Mouse (Mus musculus) liver, adult 2 months (tissue): Measurements from ENCODE around the gene Inpp5d. TPM values are rescaled to one million over a fixed set of nuclear protein-coding genes. Genes with fewer than 3 reads are reported as not detected.

Experiments
- DNase-seq: peaks from one replicate; pipeline ENCODE4 v3.0.0-alpha.2; 2011; ENCODE audit warnings: low read depth, low spot score; ENCODE audit errors: extremely low read depth
- H3K27ac ChIP-seq: fragments of 200-500 bp; replicated peaks from 2 replicates; pipeline ENCODE4 v1.5.1; 2012; ENCODE audit warnings: low read depth, mild to moderate bottlenecking, control low read depth, inconsistent platforms, low read length; ENCODE audit not compliant: insufficient read depth
- H3K27me3 ChIP-seq: fragments of 200-500 bp; 2 replicates; pipeline ENCODE4 v1.6.1; 2012; ENCODE audit warnings: mild to moderate bottlenecking, moderate library complexity, low read length, inconsistent platforms; ENCODE audit not compliant: control insufficient read depth, insufficient read depth
- H3K36me3 ChIP-seq: fragments of 200-500 bp; 2 replicates; pipeline ENCODE4 v1.6.1; 2012; ENCODE audit warnings: low read length, inconsistent platforms; ENCODE audit not compliant: control insufficient read depth, insufficient read depth
- H3K4me1 ChIP-seq: fragments of 200-500 bp; 2 replicates; pipeline ENCODE4 v1.6.1; 2011; ENCODE audit warnings: low read length; ENCODE audit not compliant: control insufficient read depth, insufficient read depth
- H3K4me3 ChIP-seq: fragments of 200-500 bp; 2 replicates; pipeline ENCODE4 v1.5.1; 2011; ENCODE audit warnings: low read depth, mild to moderate bottlenecking, control low read depth, low read length, moderate library complexity; ENCODE audit not compliant: insufficient read depth
- H3K79me2 ChIP-seq: fragments of 200-500 bp; 2 replicates; pipeline ENCODE4 v1.6.1; 2012; ENCODE audit warnings: inconsistent platforms, mild to moderate bottlenecking, low read length, moderate library complexity; ENCODE audit not compliant: control insufficient read depth, insufficient read depth
- H3K9ac ChIP-seq: fragments of 200-500 bp; 2 replicates; pipeline ENCODE4 v1.6.1; 2012; ENCODE audit warnings: low read depth, mild to moderate bottlenecking, control low read depth, inconsistent platforms, low read length
- CTCF ChIP-seq: fragments of 200-500 bp; IDR thresholded peaks from 2 replicates; pipeline ENCODE4 v1.5.1; 2011; ENCODE audit warnings: low read depth, low read length, control low read depth
- POLR2A ChIP-seq: fragments of 200-500 bp; IDR thresholded peaks from 2 replicates; pipeline ENCODE4 v1.6.1; 2011; ENCODE audit warnings: low read length, control low read depth; ENCODE audit not compliant: insufficient read depth; ENCODE audit errors: extremely low read depth
- WGBS: fragments of 180-500 bp; shearing (Covaris S2); methylation state at CpG from one replicate; pipeline ENCODE4 v1.1.7; 2018; 5-methylcytosine and 5-hydroxymethylcytosine counted together
- polyA plus RNA-seq: library from polyadenylated mRNA; depleted of rRNA; stranded (reverse); fragments of >200 nt; gene quantifications from 2 replicates; pipeline ENCODE4 v1.2.3, GENCODE M21; 2012
- total RNA-seq: library from RNA; depleted of rRNA; stranded (reverse); fragments of >200 nt; gene quantifications from 2 replicates; pipeline ENCODE4 v1.2.3, GENCODE M21; 2014

Inpp5d gene
- total and polyA plus RNA-seq, 2 experiments: 3.7 to 7.6 TPM

- 74% methylated on average over 5 of the region's 5 CpGs for WGBS
- Histone ChIP-seq H3K4me1 (no peaks in the 10 kb centered on the region), H3K9ac (no peak overlapping the region), H3K36me3 (no peaks in the 10 kb centered on the region), H3K79me2 (no peaks in the 10 kb centered on the region), H3K4me3 (no peak overlapping the region), H3K27me3 (no peaks in the 10 kb centered on the region), H3K27ac (no peak overlapping the region)
- DNase-seq: no peak
- TF ChIP-seq POLR2A: no peak
- no peak for TF ChIP-seq CTCF
These were observed 79.9 kb downstream of the Inpp5d start for GRCm38 (mm10) chr1:87699890-87700448.

DNA sequence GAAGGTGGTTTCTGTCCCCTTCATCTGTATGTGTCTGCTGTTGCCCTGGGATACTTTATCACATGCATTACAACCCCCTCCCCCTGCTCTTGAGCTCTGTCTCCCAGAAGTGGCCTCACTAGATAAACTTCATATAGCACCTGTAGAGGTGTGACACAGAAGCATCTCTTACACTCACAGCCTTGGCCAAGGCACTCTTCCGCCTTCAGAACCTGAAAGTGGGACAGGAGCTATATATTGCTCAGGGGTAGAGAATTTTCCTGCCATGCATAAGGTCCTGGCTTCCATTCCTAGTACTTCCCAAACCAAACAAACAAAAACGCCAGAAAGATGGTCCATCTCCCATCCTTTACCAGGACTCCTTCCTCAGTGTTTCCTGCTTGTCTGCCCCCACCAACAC lies 84.1 kb downstream of the Inpp5d start:
- TF ChIP-seq POLR2A (no peak), CTCF (no peak)
- no peak overlapping the region for H3K9ac ChIP-seq
- no peaks in the 10 kb centered on the region for H3K27me3 ChIP-seq
- 80% methylated on average over 2 of the region's 2 CpGs for WGBS
- no peaks in the 10 kb centered on the region for H3K79me2 ChIP-seq
- no peak for DNase-seq
- H3K4me3 ChIP-seq: no peak overlapping the region
- H3K4me1 ChIP-seq: no peaks in the 10 kb centered on the region
- H3K27ac ChIP-seq: no peak overlapping the region
- H3K36me3 ChIP-seq: no peaks in the 10 kb centered on the region

DNA sequence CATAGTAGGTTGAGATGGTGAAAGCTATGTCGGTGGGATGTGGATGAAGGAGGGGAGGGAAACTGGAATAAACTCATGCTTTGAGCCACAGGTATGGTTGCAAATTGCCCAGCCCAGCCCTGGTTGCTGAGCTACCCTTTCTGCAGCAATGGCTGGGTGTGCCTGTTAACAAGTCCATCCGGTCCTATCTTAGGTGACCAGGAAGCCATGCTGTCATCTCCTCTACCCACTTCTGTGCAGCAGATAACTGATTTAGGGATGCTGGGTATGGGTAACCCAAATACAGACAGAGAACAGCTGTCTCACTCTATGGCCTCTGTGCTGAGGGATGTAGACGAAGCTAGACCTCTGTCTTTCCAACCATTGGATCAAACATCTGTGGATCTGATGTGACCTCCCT lies 86.2 kb downstream of the Inpp5d start:
- Histone ChIP-seq H3K9ac (no peak overlapping the region), H3K4me3 (no peak overlapping the region), H3K79me2 (no peaks in the 10 kb centered on the region), H3K36me3 (no peaks in the 10 kb centered on the region), H3K4me1 (no peaks in the 10 kb centered on the region), H3K27ac (no peak overlapping the region), H3K27me3 (no peaks in the 10 kb centered on the region)
- TF ChIP-seq CTCF (no peak), POLR2A (no peak)
- 93% methylated on average over 3 of the region's 3 CpGs for WGBS
- no peak for DNase-seq

DNA sequence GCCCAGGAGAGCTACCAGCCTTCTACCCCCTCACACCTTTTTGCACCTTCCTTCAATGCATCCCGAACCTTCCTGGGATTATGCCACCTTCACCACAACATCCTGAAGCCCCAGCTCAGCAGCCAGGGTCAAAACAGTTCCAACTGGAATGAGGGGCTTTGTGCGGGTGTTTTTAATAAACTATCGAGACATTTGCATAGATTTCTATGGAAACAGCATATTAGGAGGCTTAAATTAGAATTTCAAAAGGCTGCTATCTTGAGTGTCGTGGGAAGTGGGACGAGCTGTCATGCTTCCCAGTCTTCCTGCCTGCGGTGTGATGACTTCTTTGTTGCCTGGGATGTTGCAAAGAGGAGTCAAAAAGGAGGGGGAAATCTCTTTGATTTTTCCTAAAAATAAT lies 88.9 kb downstream of the Inpp5d start:
- no peaks in the 10 kb centered on the region for H3K4me1 ChIP-seq
- no peak overlapping the region for H3K27ac ChIP-seq

GRCm38 (mm10) chr1:87709661-87710270 lies 89.7 kb downstream of the Inpp5d start:
- no peaks in the 10 kb centered on the region for H3K79me2 ChIP-seq
- no peaks in the 10 kb centered on the region for H3K27me3 ChIP-seq
- TF ChIP-seq POLR2A (no peak), CTCF (no peak)
- no peak for DNase-seq
- WGBS: 82% methylated on average over 7 of the region's 7 CpGs
- H3K27ac ChIP-seq: no peak overlapping the region
- no peak overlapping the region for H3K4me3 ChIP-seq
- H3K9ac ChIP-seq: no peak overlapping the region
- H3K36me3 ChIP-seq: no peaks in the 10 kb centered on the region
- H3K4me1 ChIP-seq: no peaks in the 10 kb centered on the region

More for the DNA sequence above, 88.9 kb downstream of the Inpp5d start:
- Histone ChIP-seq H3K4me3 (no peak overlapping the region), H3K9ac (no peak overlapping the region), H3K79me2 (no peaks in the 10 kb centered on the region), H3K27me3 (no peaks in the 10 kb centered on the region), H3K36me3 (no peaks in the 10 kb centered on the region)
- TF ChIP-seq POLR2A (no peak), CTCF (no peak)
- no peak for DNase-seq
- 83% methylated on average over 6 of the region's 6 CpGs for WGBS

DNA sequence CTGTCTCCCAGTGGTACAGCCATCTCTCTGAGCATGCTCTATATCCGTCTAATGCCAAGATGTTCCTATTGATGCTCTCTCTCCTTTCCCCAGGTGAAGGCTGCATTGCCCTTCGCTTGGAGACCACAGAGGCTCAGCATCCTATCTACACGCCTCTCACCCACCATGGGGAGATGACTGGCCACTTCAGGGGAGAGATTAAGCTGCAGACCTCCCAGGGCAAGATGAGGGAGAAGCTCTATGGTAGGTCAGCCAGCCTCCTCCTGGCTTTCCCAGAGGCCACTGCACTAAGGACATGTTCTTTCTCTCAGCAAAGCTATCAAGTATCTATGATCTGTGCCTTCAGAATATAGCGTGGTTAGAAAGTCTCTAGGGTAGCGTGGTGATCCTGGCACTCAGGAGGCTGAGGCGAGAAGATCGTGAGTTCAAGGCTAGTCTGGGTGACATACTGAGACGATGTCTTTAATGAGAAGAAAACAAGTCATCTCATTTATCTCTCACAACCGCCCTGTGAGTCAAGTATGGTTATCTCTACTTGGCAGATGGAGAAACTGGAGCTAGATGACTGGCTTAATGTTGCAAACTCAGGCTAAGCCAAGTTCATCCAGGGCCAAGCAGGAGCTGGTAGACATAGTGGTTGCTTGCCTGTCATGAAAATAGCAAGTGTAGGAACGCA lies 92.0 kb downstream of the Inpp5d start:
- WGBS: 88% methylated on average over 10 of the region's 10 CpGs

More for the DNA sequence above, 92.0 kb downstream of the Inpp5d start:
- TF ChIP-seq CTCF (no peak), POLR2A (no peak)
- Histone ChIP-seq H3K4me1 (no peaks in the 10 kb centered on the region), H3K36me3 (no peaks in the 10 kb centered on the region), H3K27me3 (no peaks in the 10 kb centered on the region), H3K27ac (no peak overlapping the region), H3K4me3 (no peak overlapping the region), H3K9ac (no peak overlapping the region), H3K79me2 (no peaks in the 10 kb centered on the region)
- DNase-seq: no peak
